Mouse (Mus musculus): ENCODE measurements around the gene Mxra8. TPM values are rescaled to one million over a fixed set of nuclear protein-coding genes. Genes with fewer than 3 reads are reported as not detected.

Mxra8 gene
- polyA plus RNA-seq, 1 experiment from 2014 or later = 28.8 TPM

GRCm38 (mm10) chr4:155888181-155888580 is 48.7 kb downstream of the Mxra8 start:
- Histone ChIP-seq H3K4me2 (ENCODE audit: low read depth, low read length, severe bottlenecking) (no peak overlapping the region), H3K4me1 (replicated peaks; ENCODE audit: control insufficient read depth, insufficient read depth, low read length) (peaks cover 7% of the 10 kb centered on the region; the same call in 1 of the 2 replicates), H3K27me3 (ENCODE audit: control insufficient read depth, insufficient read depth, low read length) (no peaks in the 10 kb centered on the region), H3K9ac (ENCODE audit: low read length) (no peak overlapping the region), H3K4me3 (ENCODE audit: low read depth, low read length) (no peak overlapping the region), H3K36me3 (ENCODE audit: control insufficient read depth, insufficient read depth, low read length) (peaks cover 11% of the 10 kb centered on the region), H3K27ac (ENCODE audit: low read depth, low read length) (no peak overlapping the region), H3K9me3 (ENCODE audit: control insufficient read depth, low read length) (no peaks in the 10 kb centered on the region)
- DNase-seq (ENCODE audit: low spot score) (no peak), ATAC-seq (replicated peaks; ENCODE audit: low FRiP score) (no peak)
- 95% methylated on average over 9 of the region's 9 CpGs for WGBS

GRCm38 (mm10) chr4:155889316-155889715 is 49.8 kb downstream of the Mxra8 start:
- no peaks in the 10 kb centered on the region for H3K27me3 ChIP-seq (ENCODE audit: control insufficient read depth, insufficient read depth, low read length)
- H3K36me3 ChIP-seq (ENCODE audit: control insufficient read depth, insufficient read depth, low read length) = peaks cover 11% of the 10 kb centered on the region
- no peak overlapping the region for H3K27ac ChIP-seq (ENCODE audit: low read depth, low read length)
- H3K4me2 ChIP-seq (ENCODE audit: low read depth, low read length, severe bottlenecking) = no peak overlapping the region
- WGBS = 85% methylated on average over 5 of the region's 5 CpGs
- DNase-seq (ENCODE audit: low spot score) = no peak
- ATAC-seq (replicated peaks; ENCODE audit: low FRiP score) = no peak
- peaks cover 14% of the 10 kb centered on the region; the same call in 1 of the 2 replicates for H3K4me1 ChIP-seq (replicated peaks; ENCODE audit: control insufficient read depth, insufficient read depth, low read length)
- H3K9ac ChIP-seq (ENCODE audit: low read length) = no peak overlapping the region; the same call in 1 of the 2 replicates
- no peak overlapping the region for H3K4me3 ChIP-seq (ENCODE audit: low read depth, low read length)
- H3K9me3 ChIP-seq (ENCODE audit: control insufficient read depth, low read length) = no peaks in the 10 kb centered on the region

GRCm38 (mm10) chr4:155891011-155891471 is 51.6 kb downstream of the Mxra8 start:
- no peaks in the 10 kb centered on the region for H3K27me3 ChIP-seq (ENCODE audit: control insufficient read depth, insufficient read depth, low read length)
- H3K9me3 ChIP-seq (ENCODE audit: control insufficient read depth, low read length) = no peaks in the 10 kb centered on the region
- peak overlapping the region; percentile 88 for H3K9ac ChIP-seq (ENCODE audit: low read length)
- H3K36me3 ChIP-seq (ENCODE audit: control insufficient read depth, insufficient read depth, low read length) = peaks cover 4% of the 10 kb centered on the region
- WGBS = 0% methylated on average over 34 of the region's 34 CpGs
- peak overlapping the region; percentile 98 for H3K4me2 ChIP-seq (ENCODE audit: low read depth, low read length, severe bottlenecking)
- H3K27ac ChIP-seq (ENCODE audit: low read depth, low read length) = no peak overlapping the region
- no peak for ATAC-seq (replicated peaks; ENCODE audit: low FRiP score)
- peak overlapping the region; percentile 90 for H3K4me3 ChIP-seq (ENCODE audit: low read depth, low read length)
- H3K4me1 ChIP-seq (replicated peaks; ENCODE audit: control insufficient read depth, insufficient read depth, low read length) = peaks cover 17% of the 10 kb centered on the region; the same call in 1 of the 2 replicates
- no peak for DNase-seq (ENCODE audit: low spot score)

- H3K9me3 ChIP-seq (ENCODE audit: control insufficient read depth, low read length) = no peaks in the 10 kb centered on the region
- DNase-seq (ENCODE audit: low spot score) = peak; percentile 98
- peak within 1 kb of the TSS; percentile 96 for H3K27ac ChIP-seq (ENCODE audit: low read depth, low read length)
- peak within 1 kb of the TSS; percentile 90 for H3K4me3 ChIP-seq (ENCODE audit: low read depth, low read length)
- H3K36me3 ChIP-seq (ENCODE audit: control insufficient read depth, insufficient read depth, low read length) = peaks cover 3% of the 10 kb centered on the region
- ATAC-seq (replicated peaks; ENCODE audit: low FRiP score) = peak; percentile 87
- peak within 1 kb of the TSS; percentile 98 for H3K4me2 ChIP-seq (ENCODE audit: low read depth, low read length, severe bottlenecking)
- WGBS = under 1% methylated on average over 52 of the region's 52 CpGs
- H3K27me3 ChIP-seq (ENCODE audit: control insufficient read depth, insufficient read depth, low read length) = no peaks in the 10 kb centered on the region
- H3K4me1 ChIP-seq (replicated peaks; ENCODE audit: control insufficient read depth, insufficient read depth, low read length) = peaks cover 17% of the 10 kb centered on the region; the same call in 1 of the 2 replicates
- H3K9ac ChIP-seq (ENCODE audit: low read length) = peak within 1 kb of the TSS; percentile 88
These were observed 52.1 kb downstream of the Mxra8 start, which contains the start of the genes Pusl1 and Acap3 for GRCm38 (mm10) chr4:155891551-155892001. TSS of gene Pusl1 (minus strand) at chr4:155891781. TSS of gene Acap3 (plus strand) at chr4:155891822.

GRCm38 (mm10) chr4:155892017-155892416 is 52.5 kb downstream of the Mxra8 start:
- WGBS = under 1% methylated on average over 47 of the region's 56 CpGs
- Histone ChIP-seq H3K9ac (ENCODE audit: low read length) (peak overlapping the region; percentile 88), H3K4me2 (ENCODE audit: low read depth, low read length, severe bottlenecking) (peak overlapping the region; percentile 98), H3K4me3 (ENCODE audit: low read depth, low read length) (peak overlapping the region; percentile 90), H3K9me3 (ENCODE audit: control insufficient read depth, low read length) (no peaks in the 10 kb centered on the region), H3K27me3 (ENCODE audit: control insufficient read depth, insufficient read depth, low read length) (no peaks in the 10 kb centered on the region), H3K4me1 (replicated peaks; ENCODE audit: control insufficient read depth, insufficient read depth, low read length) (peaks cover 17% of the 10 kb centered on the region; the same call in 1 of the 2 replicates), H3K27ac (ENCODE audit: low read depth, low read length) (peak overlapping the region; percentile 96), H3K36me3 (ENCODE audit: control insufficient read depth, insufficient read depth, low read length) (peaks cover 3% of the 10 kb centered on the region)
- DNase-seq (ENCODE audit: low spot score) (peak; percentile 91), ATAC-seq (replicated peaks; ENCODE audit: low FRiP score) (peak; percentile 91)

GRCm38 (mm10) chr4:155892438-155893211 is 53.1 kb downstream of the Mxra8 start:
- peak overlapping the region; percentile 96 for H3K27ac ChIP-seq (ENCODE audit: low read depth, low read length)
- H3K4me2 ChIP-seq (ENCODE audit: low read depth, low read length, severe bottlenecking) = peak overlapping the region; percentile 98
- H3K9me3 ChIP-seq (ENCODE audit: control insufficient read depth, low read length) = no peaks in the 10 kb centered on the region
- peak; percentile 57 for ATAC-seq (replicated peaks; ENCODE audit: low FRiP score)
- H3K4me1 ChIP-seq (replicated peaks; ENCODE audit: control insufficient read depth, insufficient read depth, low read length) = peaks cover 17% of the 10 kb centered on the region; the same call in 1 of the 2 replicates
- peak overlapping the region; percentile 88 for H3K9ac ChIP-seq (ENCODE audit: low read length)
- peak overlapping the region; percentile 90 for H3K4me3 ChIP-seq (ENCODE audit: low read depth, low read length)
- DNase-seq (ENCODE audit: low spot score) = peak; percentile 69
- H3K27me3 ChIP-seq (ENCODE audit: control insufficient read depth, insufficient read depth, low read length) = no peaks in the 10 kb centered on the region
- 6% methylated on average over 37 of the region's 37 CpGs for WGBS
- H3K36me3 ChIP-seq (ENCODE audit: control insufficient read depth, insufficient read depth, low read length) = peaks cover 3% of the 10 kb centered on the region

- DNase-seq (ENCODE audit: low spot score) (peak; percentile 48), ATAC-seq (replicated peaks; ENCODE audit: low FRiP score) (no peak)
- H3K27ac ChIP-seq (ENCODE audit: low read depth, low read length) = no peak overlapping the region
- H3K9me3 ChIP-seq (ENCODE audit: control insufficient read depth, low read length) = no peaks in the 10 kb centered on the region
- 72% methylated on average over 8 of the region's 8 CpGs for WGBS
- peaks cover 17% of the 10 kb centered on the region; the same call in 1 of the 2 replicates for H3K4me1 ChIP-seq (replicated peaks; ENCODE audit: control insufficient read depth, insufficient read depth, low read length)
- no peaks in the 10 kb centered on the region for H3K27me3 ChIP-seq (ENCODE audit: control insufficient read depth, insufficient read depth, low read length)
- H3K36me3 ChIP-seq (ENCODE audit: control insufficient read depth, insufficient read depth, low read length) = no peaks in the 10 kb centered on the region; the same call in 1 of the 2 replicates
- H3K9ac ChIP-seq (ENCODE audit: low read length) = peak overlapping the region; percentile 88; the same call in 1 of the 2 replicates
- H3K4me3 ChIP-seq (ENCODE audit: low read depth, low read length) = peak overlapping the region; percentile 90
- H3K4me2 ChIP-seq (ENCODE audit: low read depth, low read length, severe bottlenecking) = peak overlapping the region; percentile 98
These were observed 53.8 kb downstream of the Mxra8 start for GRCm38 (mm10) chr4:155893212-155893690.
